Mouse (Mus musculus): ENCODE results near the gene Cdhr3.

DNA sequence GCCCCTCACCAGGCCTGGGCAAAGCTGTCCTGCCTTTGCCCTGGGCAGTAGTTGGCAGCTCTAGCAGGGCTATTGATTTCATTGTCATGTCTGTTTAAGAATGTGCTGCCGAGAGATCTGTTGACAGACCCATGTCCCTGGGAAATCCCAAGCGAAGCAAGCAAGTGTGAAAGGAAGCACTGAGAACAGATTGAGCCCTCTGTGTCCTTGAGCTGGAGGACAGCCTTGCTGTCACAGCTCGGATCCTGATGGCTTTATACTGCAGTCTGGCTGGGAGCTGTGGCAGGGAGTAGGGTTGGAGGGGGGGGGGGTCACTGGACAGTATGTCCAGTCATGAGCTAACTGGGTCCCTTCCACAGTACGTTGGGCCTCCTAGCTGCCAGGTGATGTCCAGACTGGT, 13.0 kb upstream of the Cdhr3 start:
- no peak for TF ChIP-seq POLR2A (IDR thresholded peaks at IDR 0.05; ENCODE audit: insufficient read depth, low read depth, low read length)
- no peak for TF ChIP-seq CTCF (IDR thresholded peaks at IDR 0.05)
